Mouse (Mus musculus) spleen, adult 2 months (tissue): Measurements from ENCODE around the gene Serpina1f.

Experiments
- CTCF ChIP-seq: fragments of 200-500 bp; IDR thresholded peaks from 2 replicates; pipeline ENCODE4 v1.5.1; 2011; ENCODE audit warnings: mild to moderate bottlenecking, inconsistent platforms; ENCODE audit not compliant: insufficient read depth, insufficient read length, insufficient replicate concordance; ENCODE audit errors: extremely low read depth
- POLR2A ChIP-seq: fragments of 200-500 bp; IDR thresholded peaks from 2 replicates; pipeline ENCODE4 v1.6.1; 2011; ENCODE audit warnings: low read depth, low read length, inconsistent platforms

DNA sequence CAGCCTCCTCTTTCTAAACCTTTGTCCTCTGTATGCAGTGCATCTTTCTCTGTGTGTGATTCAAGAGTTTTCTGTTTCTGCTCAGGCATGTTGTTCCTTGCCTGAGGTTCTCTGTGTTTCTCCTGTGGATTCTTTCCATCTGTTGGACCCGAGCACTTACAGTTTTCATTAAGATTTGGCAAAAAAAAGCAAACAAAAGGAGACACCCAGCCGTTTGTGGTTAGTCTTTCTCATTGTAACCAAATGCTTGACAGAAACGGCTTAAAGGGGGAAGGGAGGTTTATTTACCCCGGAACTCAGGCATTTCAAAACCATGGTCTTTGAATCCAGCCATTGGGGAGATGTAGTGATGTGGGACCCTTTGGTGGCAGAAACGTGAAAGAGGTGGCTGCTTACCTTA lies 50.7 kb downstream of the Serpina1f start:
- TF ChIP-seq CTCF (no peak), POLR2A (no peak)
